Mouse (Mus musculus) intestine, postnatal 0 days (tissue): ENCODE measurements around the gene Vps8. TPM values are rescaled to one million over a fixed set of nuclear protein-coding genes. Genes with fewer than 3 reads are reported as not detected.

Experiments used
- ATAC-seq: fragments of 200-750 bp; cut with Nextera tagmentation; 2 replicates; pipeline ENCODE4 v1.8.0; 2017; ENCODE audit warnings: mild to moderate bottlenecking, moderate TSS enrichment, moderate library complexity
- H3K27ac ChIP-seq: fragments of 300-500 bp; sonication (generic); 2 replicates; pipeline ENCODE4 v1.5.1; 2014; ENCODE audit warnings: mild to moderate bottlenecking, low read depth, low read length, moderate library complexity
- H3K27me3 ChIP-seq: fragments of 300-500 bp; sonication (generic); replicated peaks from 2 replicates; pipeline ENCODE4 v1.6.1; 2014; ENCODE audit warnings: low read length, mixed read lengths; ENCODE audit not compliant: control insufficient read depth, insufficient read depth
- H3K36me3 ChIP-seq: fragments of 300-500 bp; sonication (generic); 2 replicates; pipeline ENCODE4 v1.6.1; 2014; ENCODE audit warnings: mild to moderate bottlenecking, moderate library complexity; ENCODE audit not compliant: control insufficient read depth, insufficient read depth
- H3K4me1 ChIP-seq: fragments of 300-500 bp; sonication (generic); replicated peaks from 2 replicates; pipeline ENCODE4 v1.6.1; 2014; ENCODE audit warnings: antibody characterized with exemption, low read length, mixed read lengths; ENCODE audit not compliant: control insufficient read depth, insufficient read depth
- H3K4me2 ChIP-seq: fragments of 300-500 bp; sonication (generic); replicated peaks from 2 replicates; pipeline ENCODE4 v1.6.1; 2014; ENCODE audit warnings: low read depth, mild to moderate bottlenecking, moderate library complexity
- H3K4me3 ChIP-seq: fragments of 300-500 bp; sonication (generic); 2 replicates; pipeline ENCODE4 v1.5.1; 2014; ENCODE audit warnings: low read depth, low read length
- H3K9ac ChIP-seq: fragments of 300-500 bp; sonication (generic); 2 replicates; pipeline ENCODE4 v1.6.1; 2014; ENCODE audit warnings: mild to moderate bottlenecking, low read depth, low read length
- H3K9me3 ChIP-seq: fragments of 300-500 bp; sonication (generic); 2 replicates; pipeline ENCODE4 v1.6.1; 2016; ENCODE audit warnings: mixed run types; ENCODE audit not compliant: control insufficient read depth
- CTCF ChIP-seq: sonication (generic); IDR thresholded peaks from 2 replicates; pipeline ENCODE4 v1.5.1; 2016; ENCODE audit warnings: low read depth, mild to moderate bottlenecking, control low read depth, antibody characterized with exemption, moderate library complexity
- WGBS: fragments of 180-500 bp; shearing (Covaris S2); extraction: QIAGEN DNeasy Blood & Tissue Kit; methylation state at CpG from one replicate; pipeline ENCODE4 v1.1.7; 2014; 5-methylcytosine and 5-hydroxymethylcytosine counted together
- polyA plus RNA-seq: library from polyadenylated mRNA; unstranded; fragments of >200 nt; fragmentation: Nextera tagmentation; extraction: Ambion mirVana; gene quantifications from 2 replicates; pipeline ENCODE4 v1.2.1, GENCODE M21; 2015

Gene Vps8
- polyA plus RNA-seq, result 6.6 and 9.5 TPM in 2 replicates

DNA sequence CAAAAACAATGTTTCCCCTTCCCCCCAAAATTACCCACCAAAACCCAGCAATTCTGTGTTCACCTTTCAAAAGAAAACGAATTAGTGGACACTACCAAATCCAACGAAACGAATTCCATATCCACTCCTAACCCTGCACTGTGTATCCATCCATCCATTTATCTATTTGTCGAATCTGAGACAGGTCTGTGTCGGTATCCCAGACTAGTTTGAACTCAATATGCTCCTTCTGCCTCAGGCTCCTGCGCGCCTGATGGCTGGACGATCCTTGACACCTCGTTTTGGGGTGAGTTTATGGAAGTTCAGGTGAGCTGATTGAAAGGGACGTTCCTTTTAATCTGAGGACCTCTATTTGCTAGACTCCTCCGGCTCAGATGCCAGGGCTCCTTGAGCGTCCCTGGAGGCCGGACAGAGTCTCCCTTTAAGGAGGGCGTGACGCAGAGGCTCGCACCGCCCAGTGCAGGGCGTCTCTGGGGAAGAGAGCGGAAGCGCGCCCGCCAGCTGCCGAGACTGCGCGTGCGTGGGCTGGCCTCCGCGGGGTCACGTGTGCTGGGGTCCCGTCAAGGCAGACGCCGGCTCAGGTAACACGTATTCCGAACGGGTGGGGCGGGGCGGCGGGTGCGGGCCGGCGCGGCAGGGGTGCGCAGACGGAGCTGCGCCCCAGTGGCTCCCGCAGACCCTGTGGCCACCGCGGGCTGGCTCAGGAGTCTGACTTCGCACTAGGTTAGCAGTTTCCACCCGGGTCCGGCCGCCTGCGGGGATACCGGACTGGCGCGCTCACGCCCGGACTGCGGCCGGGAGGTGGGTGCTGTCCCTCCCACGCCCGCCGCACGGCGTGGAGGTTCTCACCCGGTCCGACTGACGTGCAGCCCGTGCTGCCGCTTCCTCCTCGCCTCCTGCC, at the start of gene Vps8:
Vps8 (plus strand) TSS at position 474 of the 901 bp plus-strand sequence.
- Histone ChIP-seq H3K4me3 (peak within 1 kb of the TSS; percentile 85), H3K27ac (peak within 1 kb of the TSS; percentile 82), H3K4me2 (peak within 1 kb of the TSS; percentile 98), H3K36me3 (no peaks in the 10 kb centered on the region), H3K9me3 (no peaks in the 10 kb centered on the region), H3K27me3 (no peaks in the 10 kb centered on the region), H3K4me1 (no peaks in the 10 kb centered on the region), H3K9ac (peak within 1 kb of the TSS; percentile 86)
- peak; percentile 54 for TF ChIP-seq CTCF
- WGBS, result under 1% methylated on average over 71 of the region's 71 CpGs
- peak; percentile 97 for ATAC-seq

DNA sequence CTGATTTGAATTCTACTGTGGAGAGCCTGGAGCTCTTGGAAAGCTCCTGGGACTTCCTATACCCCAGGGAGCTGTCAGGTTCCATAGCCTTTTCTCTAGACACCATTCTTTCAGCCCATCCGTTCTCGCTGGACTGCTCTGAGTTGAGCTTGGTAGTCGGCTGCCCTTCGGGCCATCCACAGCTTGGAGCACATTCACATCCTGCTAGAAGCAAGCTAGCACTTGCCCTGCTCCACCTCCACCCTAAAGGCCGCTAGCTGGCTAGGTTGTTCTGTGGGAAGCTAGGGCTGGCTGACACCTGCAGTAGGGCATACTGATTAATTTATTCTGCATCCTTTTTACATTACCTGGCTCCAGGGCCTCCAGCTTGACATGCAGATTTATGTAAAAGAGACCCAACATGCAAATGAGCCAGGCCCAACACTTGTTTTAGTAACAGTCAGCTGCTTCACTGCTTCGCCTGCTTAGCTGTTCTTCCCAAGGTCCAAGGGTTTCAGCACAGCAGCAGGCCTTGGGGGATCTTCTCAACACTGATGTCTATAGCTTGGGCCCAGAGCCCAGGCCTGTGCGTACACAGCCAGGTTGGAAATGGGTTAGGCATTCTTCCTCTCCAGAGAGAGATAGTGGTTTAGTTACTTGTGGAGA, 49.5 kb upstream of the Vps8 start:
- Histone ChIP-seq H3K27ac (no peak overlapping the region), H3K4me2 (no peak overlapping the region), H3K9ac (no peak overlapping the region), H3K36me3 (no peaks in the 10 kb centered on the region), H3K4me3 (no peak overlapping the region), H3K4me1 (no peaks in the 10 kb centered on the region), H3K27me3 (no peaks in the 10 kb centered on the region), H3K9me3 (no peaks in the 10 kb centered on the region)
- ATAC-seq, result no peak
- WGBS, result 76% methylated on average over 7 of the region's 7 CpGs
- no peak for TF ChIP-seq CTCF

DNA sequence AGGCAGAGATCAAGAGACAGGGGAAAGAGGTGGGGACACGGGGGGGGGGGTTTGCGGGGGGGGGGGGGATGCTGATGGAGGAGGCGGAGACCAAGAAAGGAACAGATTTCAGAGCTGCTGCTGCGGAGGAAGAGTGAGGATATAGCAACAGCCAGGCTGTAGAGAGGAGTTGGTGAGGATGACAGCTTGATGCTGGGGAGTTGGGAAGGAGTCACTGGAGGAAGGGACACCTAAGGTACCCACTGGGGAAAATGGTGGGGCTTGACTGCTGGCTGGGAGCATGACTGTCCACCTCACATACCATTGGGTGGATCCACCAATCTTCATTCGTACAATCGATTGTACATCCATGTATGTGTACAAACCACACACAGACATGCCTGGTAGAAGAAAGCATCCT, 48.9 kb upstream of the Vps8 start:
- no peak overlapping the region for H3K4me2 ChIP-seq
- no peaks in the 10 kb centered on the region for H3K4me1 ChIP-seq
- H3K9ac ChIP-seq, result no peak overlapping the region
- no peak overlapping the region for H3K4me3 ChIP-seq
- H3K36me3 ChIP-seq, result no peaks in the 10 kb centered on the region
- 89% methylated on average over 3 of the region's 6 CpGs for WGBS
- H3K9me3 ChIP-seq, result no peaks in the 10 kb centered on the region
- ATAC-seq, result no peak
- no peak for TF ChIP-seq CTCF
- H3K27me3 ChIP-seq, result no peaks in the 10 kb centered on the region
- H3K27ac ChIP-seq, result no peak overlapping the region

DNA sequence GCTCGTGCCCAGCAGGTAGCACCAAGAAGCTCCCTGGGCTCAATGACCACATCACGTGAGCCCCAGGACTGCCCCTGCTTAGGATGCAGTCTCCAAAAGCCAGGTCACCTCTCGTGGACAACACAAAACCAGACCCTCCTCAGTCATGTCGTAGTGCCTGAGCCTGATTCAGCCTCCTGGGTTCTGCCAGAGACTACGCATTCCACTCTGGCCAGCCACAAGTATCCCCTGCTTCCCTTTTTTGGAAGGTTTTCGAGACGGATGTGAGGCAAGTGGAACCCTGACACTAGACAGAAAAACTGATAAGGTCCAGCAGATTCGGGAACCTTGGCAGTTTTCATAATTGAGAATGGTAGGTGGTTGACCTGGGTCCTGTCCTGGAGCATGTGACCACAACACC, 47.8 kb upstream of the Vps8 start:
- no peak overlapping the region for H3K27ac ChIP-seq
- no peak for ATAC-seq
- no peaks in the 10 kb centered on the region for H3K27me3 ChIP-seq
- H3K4me3 ChIP-seq, result no peak overlapping the region
- no peaks in the 10 kb centered on the region for H3K36me3 ChIP-seq
- H3K9ac ChIP-seq, result no peak overlapping the region
- no peaks in the 10 kb centered on the region for H3K9me3 ChIP-seq
- no peak overlapping the region for H3K4me2 ChIP-seq
- no peaks in the 10 kb centered on the region for H3K4me1 ChIP-seq
- WGBS, result 87% methylated on average over 8 of the region's 8 CpGs
- TF ChIP-seq CTCF, result no peak

DNA sequence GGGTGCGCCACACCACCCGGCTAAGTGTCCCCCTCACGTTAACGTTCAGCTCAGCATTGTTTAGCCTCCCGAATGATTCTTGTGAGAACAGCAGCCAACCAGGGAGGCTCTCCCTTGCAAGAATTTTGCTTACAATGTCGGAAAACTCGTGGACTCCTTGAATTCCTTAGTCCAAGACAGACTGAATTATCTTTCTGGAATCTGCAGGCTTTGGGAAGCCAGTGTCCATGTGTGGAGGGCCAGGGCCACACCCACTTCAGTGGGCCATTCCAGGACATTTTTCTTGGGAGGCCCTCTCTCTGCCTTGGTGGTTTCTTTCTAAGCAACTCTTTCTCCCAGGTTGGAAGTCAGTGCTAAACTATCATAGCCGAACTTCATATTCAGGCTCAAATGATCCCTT, 46.6 kb upstream of the Vps8 start:
- no peak for ATAC-seq
- 69% methylated on average over 8 of the region's 8 CpGs for WGBS
- no peaks in the 10 kb centered on the region for H3K4me1 ChIP-seq
- H3K27me3 ChIP-seq, result no peaks in the 10 kb centered on the region
- TF ChIP-seq CTCF, result no peak
- H3K27ac ChIP-seq, result no peak overlapping the region
- H3K4me2 ChIP-seq, result no peak overlapping the region
- H3K9ac ChIP-seq, result no peak overlapping the region
- H3K4me3 ChIP-seq, result no peak overlapping the region
- H3K36me3 ChIP-seq, result no peaks in the 10 kb centered on the region
- no peaks in the 10 kb centered on the region for H3K9me3 ChIP-seq

DNA sequence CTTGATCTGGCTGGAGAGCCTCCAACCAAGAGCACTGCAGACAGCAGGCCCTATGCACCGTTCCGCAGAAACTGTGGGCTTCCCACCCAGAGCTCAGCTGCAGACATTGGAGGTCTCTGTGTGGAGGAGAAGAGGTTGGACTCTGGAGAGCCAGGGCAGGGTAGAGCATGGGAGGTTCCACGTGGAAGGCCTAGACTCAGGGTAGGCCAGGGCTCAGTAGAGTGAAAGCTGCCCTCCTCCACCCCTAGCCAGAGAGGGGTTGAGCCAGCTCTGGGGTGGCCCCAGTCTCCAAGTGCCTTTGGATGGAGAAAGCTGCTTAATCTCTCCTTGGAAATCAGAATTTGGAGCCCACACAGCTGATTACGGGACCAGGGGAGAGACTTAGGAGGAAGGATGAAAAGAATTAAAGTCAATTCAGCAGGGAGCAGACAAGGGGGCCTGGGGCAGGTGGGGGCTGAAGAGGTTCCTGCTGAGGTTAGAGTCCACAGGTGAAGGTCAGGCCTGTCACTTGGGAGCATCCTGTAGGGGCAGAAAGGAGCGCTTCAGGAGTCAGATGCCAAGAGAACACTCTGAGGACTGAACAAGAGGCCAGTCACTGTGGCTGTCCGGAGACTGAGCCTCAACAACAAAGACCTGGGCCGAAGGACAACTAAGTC, 45.8 kb upstream of the Vps8 start:
- no peak overlapping the region for H3K9ac ChIP-seq
- 56% methylated on average over 7 of the region's 7 CpGs for WGBS

More for the DNA sequence above, 45.8 kb upstream of the Vps8 start:
- H3K4me2 ChIP-seq, result no peak overlapping the region
- no peak for TF ChIP-seq CTCF
- no peak overlapping the region for H3K4me3 ChIP-seq
- no peaks in the 10 kb centered on the region for H3K27me3 ChIP-seq
- H3K4me1 ChIP-seq, result no peaks in the 10 kb centered on the region
- no peaks in the 10 kb centered on the region for H3K9me3 ChIP-seq
- H3K27ac ChIP-seq, result peak overlapping the region; percentile 28
- ATAC-seq, result no peak
- no peaks in the 10 kb centered on the region for H3K36me3 ChIP-seq
